Mouse (Mus musculus) lung, embryonic 15.5 days (tissue): Measurements from ENCODE around the gene Ubp1. TPM values are rescaled to one million over a fixed set of nuclear protein-coding genes. Genes with fewer than 3 reads are reported as not detected.
A peak's percentile ranks its signal among the peaks of the same experiment; 100 is the strongest.
"Not testable (repeated sequence)": the region's sequence is repeated elsewhere in the genome, so short reads cannot be mapped to it uniquely, and the experiment has no call there.

Source experiments
- ATAC-seq: fragments of 200-750 bp; cut with Nextera tagmentation; 2 replicates; pipeline ENCODE4 v1.8.0; 2017; ENCODE audit warnings: moderate number of reproducible peaks, borderline replicate concordance; ENCODE audit not compliant: low FRiP score, low TSS enrichment; ENCODE audit errors: extremely low read depth
- H3K27ac ChIP-seq: fragments of 300-500 bp; sonication (generic); 2 replicates; pipeline ENCODE4 v1.5.1; 2015; ENCODE audit warnings: moderate library complexity, mild to moderate bottlenecking, inconsistent platforms
- H3K27me3 ChIP-seq: fragments of 300-500 bp; sonication (generic); 2 replicates; pipeline ENCODE4 v1.6.1; 2015; ENCODE audit warnings: inconsistent platforms
- H3K36me3 ChIP-seq: fragments of 300-500 bp; sonication (generic); 2 replicates; pipeline ENCODE4 v1.6.1; 2015; ENCODE audit warnings: inconsistent platforms
- H3K4me1 ChIP-seq: fragments of 300-500 bp; sonication (generic); 2 replicates; pipeline ENCODE4 v1.6.1; 2015; ENCODE audit warnings: inconsistent platforms
- H3K4me2 ChIP-seq: fragments of 300-500 bp; sonication (generic); 2 replicates; pipeline ENCODE4 v1.6.1; 2015; ENCODE audit warnings: inconsistent platforms, mild to moderate bottlenecking, moderate library complexity
- H3K4me3 ChIP-seq: fragments of 300-500 bp; sonication (generic); 2 replicates; pipeline ENCODE4 v1.5.1; 2015; ENCODE audit warnings: mild to moderate bottlenecking, inconsistent platforms
- H3K9ac ChIP-seq: fragments of 300-500 bp; sonication (generic); 2 replicates; pipeline ENCODE4 v1.6.1; 2015; ENCODE audit warnings: inconsistent platforms
- H3K9me3 ChIP-seq: fragments of 300-500 bp; sonication (generic); 2 replicates; pipeline ENCODE4 v1.6.1; 2016; ENCODE audit warnings: inconsistent platforms
- WGBS: fragments of 180-500 bp; shearing (Covaris S2); methylation state at CpG from one replicate; pipeline ENCODE4 v1.1.7; 2015; 5-methylcytosine and 5-hydroxymethylcytosine counted together
- polyA plus RNA-seq: library from polyadenylated mRNA; unstranded; fragments of >200 nt; fragmentation: Nextera tagmentation; extraction: Ambion mirVana; gene quantifications from 2 replicates; pipeline ENCODE4 v1.2.1, GENCODE M21; 2015

Ubp1 gene
- 31.9 and 33.8 TPM in 2 replicates for polyA plus RNA-seq

- H3K4me2 ChIP-seq, result peak within 1 kb of the TSS; percentile 79
- peaks cover 25% of the 10 kb centered on the region for H3K4me1 ChIP-seq
- under 1% methylated on average over 45 of the region's 86 CpGs for WGBS
- H3K27me3 ChIP-seq, result no peaks in the 10 kb centered on the region
- no peaks in the 10 kb centered on the region for H3K9me3 ChIP-seq
- peak within 1 kb of the TSS; percentile 93 for H3K9ac ChIP-seq
- H3K27ac ChIP-seq, result peak within 1 kb of the TSS; percentile 88
- no peaks in the 10 kb centered on the region for H3K36me3 ChIP-seq
- H3K4me3 ChIP-seq, result peak within 1 kb of the TSS; percentile 99
- peak; percentile 98 for ATAC-seq
These were observed at the start of gene Ubp1 for GRCm38 (mm10) chr9:113930534-113931374. Gene Ubp1 (plus strand): TSS chr9:113930934.

- 88% methylated on average over 3 of the region's 3 CpGs for WGBS
- no peak for ATAC-seq
- Histone ChIP-seq H3K27ac (no peak overlapping the region), H3K4me2 (no peak overlapping the region), H3K4me3 (no peak overlapping the region), H3K27me3 (no peaks in the 10 kb centered on the region), H3K4me1 (no peaks in the 10 kb centered on the region), H3K9ac (no peak overlapping the region), H3K36me3 (peaks cover 14% of the 10 kb centered on the region), H3K9me3 (no peaks in the 10 kb centered on the region)
These were observed 35.8 kb upstream of the Ubp1 start for GRCm38 (mm10) chr9:113894903-113895302.

GRCm38 (mm10) chr9:113903136-113903535 is 27.6 kb upstream of the Ubp1 start:
- peak; percentile 81 for ATAC-seq
- no peaks in the 10 kb centered on the region for H3K4me1 ChIP-seq
- H3K27ac ChIP-seq, result no peak overlapping the region
- peaks cover 17% of the 10 kb centered on the region for H3K36me3 ChIP-seq
- H3K9me3 ChIP-seq, result no peaks in the 10 kb centered on the region
- no peaks in the 10 kb centered on the region for H3K27me3 ChIP-seq
- H3K9ac ChIP-seq, result no peak overlapping the region
- H3K4me3 ChIP-seq, result no peak overlapping the region
- 44% methylated on average over 4 of the region's 4 CpGs for WGBS
- no peak overlapping the region for H3K4me2 ChIP-seq

GRCm38 (mm10) chr9:113904315-113904714 is 26.4 kb upstream of the Ubp1 start:
- H3K4me1 ChIP-seq, H3K9me3 ChIP-seq, H3K27me3 ChIP-seq, H3K4me3 ChIP-seq, H3K27ac ChIP-seq, H3K4me2 ChIP-seq, ATAC-seq, H3K9ac ChIP-seq: not testable (repeated sequence)
- H3K36me3 ChIP-seq, result peaks cover 21% of the 10 kb centered on the region
- 90% methylated on average over 6 of the region's 6 CpGs for WGBS

GRCm38 (mm10) chr9:113915789-113916188 is 14.9 kb upstream of the Ubp1 start:
- no peak overlapping the region for H3K27ac ChIP-seq
- no peak for ATAC-seq
- no peaks in the 10 kb centered on the region for H3K9me3 ChIP-seq
- no peak overlapping the region for H3K4me2 ChIP-seq
- no peak overlapping the region for H3K9ac ChIP-seq
- H3K4me1 ChIP-seq, result no peaks in the 10 kb centered on the region
- H3K4me3 ChIP-seq, result no peak overlapping the region
- WGBS, result 95% methylated on average over 5 of the region's 5 CpGs
- no peaks in the 10 kb centered on the region for H3K27me3 ChIP-seq
- peaks cover 41% of the 10 kb centered on the region for H3K36me3 ChIP-seq

- 88% methylated on average over 5 of the region's 5 CpGs for WGBS
- ATAC-seq, result no peak
- no peak overlapping the region for H3K27ac ChIP-seq
- H3K36me3 ChIP-seq, result peaks cover 15% of the 10 kb centered on the region; the same call in 1 of the 2 replicates
- no peak overlapping the region for H3K9ac ChIP-seq
- no peak overlapping the region for H3K4me2 ChIP-seq
- no peaks in the 10 kb centered on the region for H3K9me3 ChIP-seq
- no peak overlapping the region for H3K4me3 ChIP-seq
- H3K27me3 ChIP-seq, result no peaks in the 10 kb centered on the region
- no peaks in the 10 kb centered on the region for H3K4me1 ChIP-seq
These were observed 8.1 kb upstream of the Ubp1 start for GRCm38 (mm10) chr9:113922677-113923076.

GRCm38 (mm10) chr9:113924883-113925282 is 5.9 kb upstream of the Ubp1 start:
- Histone ChIP-seq H3K9ac (no peak overlapping the region), H3K4me3 (no peak overlapping the region), H3K27ac (no peak overlapping the region), H3K36me3 (peaks cover 12% of the 10 kb centered on the region; the same call in 1 of the 2 replicates), H3K4me2 (no peak overlapping the region), H3K27me3 (no peaks in the 10 kb centered on the region), H3K4me1 (no peaks in the 10 kb centered on the region), H3K9me3 (no peaks in the 10 kb centered on the region)
- 84% methylated on average over 5 of the region's 5 CpGs for WGBS
- ATAC-seq, result no peak

- Histone ChIP-seq H3K27ac (no peak overlapping the region), H3K4me3 (no peak overlapping the region), H3K9me3 (no peaks in the 10 kb centered on the region), H3K9ac (no peak overlapping the region), H3K36me3 (no peaks in the 10 kb centered on the region), H3K4me1 (peaks cover 19% of the 10 kb centered on the region), H3K27me3 (no peaks in the 10 kb centered on the region), H3K4me2 (no peak overlapping the region)
- 69% methylated on average over 4 of the region's 4 CpGs for WGBS
- no peak for ATAC-seq
These were observed 2.1 kb upstream of the Ubp1 start for GRCm38 (mm10) chr9:113928591-113928990.

GRCm38 (mm10) chr9:113929676-113930075 is 1.1 kb upstream of the Ubp1 start:
- H3K27ac ChIP-seq, result no peak overlapping the region
- H3K36me3 ChIP-seq, result no peaks in the 10 kb centered on the region
- H3K4me2 ChIP-seq, result no peak overlapping the region
- peaks cover 20% of the 10 kb centered on the region for H3K4me1 ChIP-seq
- H3K27me3 ChIP-seq, result no peaks in the 10 kb centered on the region
- ATAC-seq, result no peak
- no peak overlapping the region for H3K9ac ChIP-seq
- H3K4me3 ChIP-seq, result no peak overlapping the region
- H3K9me3 ChIP-seq, result no peaks in the 10 kb centered on the region
- 82% methylated on average over 1 of the region's 1 CpGs for WGBS

GRCm38 (mm10) chr9:113931375-113932099 is 803 bp downstream of the Ubp1 start:
- 0% methylated on average over 64 of the region's 91 CpGs for WGBS
- H3K4me1 ChIP-seq, result peaks cover 26% of the 10 kb centered on the region
- H3K27ac ChIP-seq, result peak overlapping the region; percentile 87
- peak overlapping the region; percentile 93 for H3K9ac ChIP-seq
- H3K4me3 ChIP-seq, result peak overlapping the region; percentile 99
- no peaks in the 10 kb centered on the region for H3K36me3 ChIP-seq
- H3K4me2 ChIP-seq, result peak overlapping the region; percentile 79
- H3K9me3 ChIP-seq, result no peaks in the 10 kb centered on the region
- ATAC-seq, result peak; percentile 49
- H3K27me3 ChIP-seq, result no peaks in the 10 kb centered on the region

- Histone ChIP-seq H3K4me2 (peak overlapping the region; percentile 79), H3K27me3 (no peaks in the 10 kb centered on the region), H3K4me3 (peak overlapping the region; percentile 99), H3K27ac (peak overlapping the region; percentile 87), H3K9me3 (no peaks in the 10 kb centered on the region), H3K9ac (peak overlapping the region; percentile 93), H3K36me3 (no peaks in the 10 kb centered on the region), H3K4me1 (peaks cover 26% of the 10 kb centered on the region)
- no peak for ATAC-seq
- WGBS, result under 1% methylated on average over 8 of the region's 8 CpGs
These were observed 1.4 kb downstream of the Ubp1 start for GRCm38 (mm10) chr9:113932100-113932470.

- H3K9ac ChIP-seq, result peak overlapping the region; percentile 93
- 10% methylated on average over 11 of the region's 11 CpGs for WGBS
These were observed 1.8 kb downstream of the Ubp1 start for GRCm38 (mm10) chr9:113932501-113932900.

More at GRCm38 (mm10) chr9:113932501-113932900, 1.8 kb downstream of the Ubp1 start:
- no peaks in the 10 kb centered on the region for H3K27me3 ChIP-seq
- H3K4me3 ChIP-seq, result peak overlapping the region; percentile 99
- H3K9me3 ChIP-seq, result no peaks in the 10 kb centered on the region
- peaks cover 26% of the 10 kb centered on the region for H3K4me1 ChIP-seq
- peak overlapping the region; percentile 87 for H3K27ac ChIP-seq
- no peak for ATAC-seq
- no peaks in the 10 kb centered on the region for H3K36me3 ChIP-seq
- peak overlapping the region; percentile 79 for H3K4me2 ChIP-seq
